Mouse (Mus musculus) hindbrain, postnatal 0 days (tissue): Measurements from ENCODE around the gene Camkk1. TPM values are rescaled to one million over a fixed set of nuclear protein-coding genes. Genes with fewer than 3 reads are reported as not detected.

Source experiments
- ATAC-seq: fragments of 200-750 bp; cut with Nextera tagmentation; 2 replicates; pipeline ENCODE4 v1.8.0; 2017; ENCODE audit warnings: mild to moderate bottlenecking, moderate TSS enrichment, moderate library complexity
- DNase-seq: peaks from one replicate; pipeline ENCODE4 v3.0.0-alpha.2; 2015; ENCODE audit warnings: low spot score
- H3K27ac ChIP-seq: fragments of 300-500 bp; sonication (generic); 2 replicates; pipeline ENCODE4 v1.5.1; 2014; ENCODE audit warnings: mild to moderate bottlenecking
- H3K27me3 ChIP-seq: fragments of 300-500 bp; sonication (generic); 2 replicates; pipeline ENCODE4 v1.6.1; 2014; ENCODE audit warnings: low read length, mixed read lengths; ENCODE audit not compliant: insufficient read depth
- H3K36me3 ChIP-seq: fragments of 300-500 bp; sonication (generic); 2 replicates; pipeline ENCODE4 v1.6.1; 2014; ENCODE audit warnings: low read length, mixed read lengths; ENCODE audit not compliant: insufficient read depth
- H3K4me1 ChIP-seq: fragments of 300-500 bp; sonication (generic); 2 replicates; pipeline ENCODE4 v1.6.1; 2014; ENCODE audit warnings: antibody characterized with exemption, low read length, mixed read lengths; ENCODE audit not compliant: insufficient read depth
- H3K4me2 ChIP-seq: fragments of 300-500 bp; sonication (generic); 2 replicates; pipeline ENCODE4 v1.6.1; 2014; ENCODE audit warnings: low read depth, mild to moderate bottlenecking, low read length, moderate library complexity, mixed read lengths
- H3K4me3 ChIP-seq: fragments of 300-500 bp; sonication (generic); 2 replicates; pipeline ENCODE4 v1.5.1; 2014; ENCODE audit warnings: low read length
- H3K9ac ChIP-seq: fragments of 300-500 bp; sonication (generic); replicated peaks from 2 replicates; pipeline ENCODE4 v1.6.1; 2014; ENCODE audit warnings: mild to moderate bottlenecking, low read length, moderate library complexity, mixed read lengths
- H3K9me3 ChIP-seq: fragments of 300-500 bp; sonication (generic); 2 replicates; pipeline ENCODE4 v1.6.1; 2016; ENCODE audit warnings: low read length, mixed read lengths
- CTCF ChIP-seq: IDR thresholded peaks from 2 replicates; pipeline ENCODE4 v1.5.1; 2016; ENCODE audit warnings: antibody characterized with exemption, control low read depth, low read depth
- whole genome bisulfite sequencing: fragments of 180-500 bp; shearing (Covaris S2); extraction: QIAGEN DNeasy Blood & Tissue Kit; methylation state at CpG from one replicate; pipeline ENCODE4 v1.1.7; 2014; 5-methylcytosine and 5-hydroxymethylcytosine counted together
- polyA plus RNA-seq: library from polyadenylated mRNA; unstranded; fragments of >200 nt; fragmentation: Nextera tagmentation; extraction: Ambion mirVana; gene quantifications from 2 replicates; pipeline ENCODE4 v1.2.1, GENCODE M21; 2015
- total RNA-seq: library from RNA; depleted of rRNA; stranded (reverse); fragments of >200 nt; gene quantifications from 2 replicates; pipeline ENCODE4 v1.2.3, GENCODE M21; 2014

The Camkk1 gene
- total and polyA plus RNA-seq, 2 experiments from 2014 or later = 26.7 to 27.4 TPM

DNA sequence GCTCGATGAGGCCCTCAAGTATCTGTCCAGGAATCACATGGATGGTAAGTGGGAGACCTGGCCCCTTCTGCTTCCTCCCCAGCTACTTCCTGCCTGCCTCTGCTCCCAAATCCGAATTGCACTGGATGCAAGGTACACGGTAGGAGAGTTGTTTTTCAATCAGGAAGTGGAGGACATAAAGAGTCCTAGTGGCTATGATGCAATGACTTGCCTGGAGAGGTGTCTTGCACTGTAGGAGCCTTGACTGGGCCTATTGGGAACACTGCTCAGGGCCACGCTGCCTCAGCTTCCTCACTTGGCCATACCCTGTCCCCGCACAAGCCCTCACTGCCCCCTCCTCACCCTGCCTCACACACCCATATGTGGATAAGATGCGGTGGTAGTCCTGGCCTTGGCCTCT lies 29.8 kb upstream of the Camkk1 start:
- Histone ChIP-seq H3K36me3 (no peaks in the 10 kb centered on the region), H3K27me3 (no peaks in the 10 kb centered on the region), H3K4me2 (no peak overlapping the region), H3K27ac (no peak overlapping the region), H3K9me3 (no peaks in the 10 kb centered on the region), H3K4me1 (no peaks in the 10 kb centered on the region), H3K9ac (no peak overlapping the region), H3K4me3 (no peak overlapping the region)
- WGBS = 78% methylated on average over 6 of the region's 6 CpGs
- ATAC-seq = no peak
- DNase-seq = no peak
- TF ChIP-seq CTCF = no peak

GRCm38 (mm10) chr11:72990688-72991087 lies 28.1 kb upstream of the Camkk1 start:
- H3K9ac ChIP-seq = no peak overlapping the region
- H3K4me2 ChIP-seq = no peak overlapping the region
- no peaks in the 10 kb centered on the region for H3K36me3 ChIP-seq
- ATAC-seq (no peak), DNase-seq (no peak)
- H3K4me1 ChIP-seq = no peaks in the 10 kb centered on the region
- H3K4me3 ChIP-seq = no peak overlapping the region
- no peak overlapping the region for H3K27ac ChIP-seq
- no peaks in the 10 kb centered on the region for H3K27me3 ChIP-seq
- H3K9me3 ChIP-seq = no peaks in the 10 kb centered on the region
- TF ChIP-seq CTCF = no peak
- 80% methylated on average over 9 of the region's 9 CpGs for WGBS

GRCm38 (mm10) chr11:72991961-72992360 lies 26.8 kb upstream of the Camkk1 start:
- ATAC-seq (no peak), DNase-seq (no peak)
- Histone ChIP-seq H3K4me3 (no peak overlapping the region), H3K4me2 (no peak overlapping the region), H3K27ac (no peak overlapping the region), H3K27me3 (no peaks in the 10 kb centered on the region), H3K4me1 (no peaks in the 10 kb centered on the region), H3K9me3 (no peaks in the 10 kb centered on the region), H3K36me3 (no peaks in the 10 kb centered on the region), H3K9ac (no peak overlapping the region)
- no peak for TF ChIP-seq CTCF
- 56% methylated on average over 9 of the region's 9 CpGs for WGBS

DNA sequence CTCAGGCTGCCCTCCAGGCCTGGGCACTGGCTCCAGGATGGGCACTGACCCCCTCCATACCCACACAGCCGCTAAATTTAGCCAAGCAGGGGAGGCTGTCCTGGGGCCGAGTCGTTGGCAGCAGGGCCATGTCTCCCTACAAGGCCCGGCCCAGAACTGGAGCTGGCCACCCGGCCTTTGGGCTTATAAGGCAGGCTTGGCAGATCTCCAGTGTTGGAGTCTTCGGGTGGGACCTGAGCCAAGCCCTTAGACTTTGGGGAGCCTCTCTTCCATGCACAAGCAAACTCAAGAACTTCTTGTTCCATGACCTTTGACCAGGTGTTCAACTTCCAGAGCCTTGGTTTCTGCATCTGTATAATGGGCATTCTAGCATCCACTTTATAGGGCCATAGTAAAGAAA lies 22.5 kb upstream of the Camkk1 start:
- H3K9me3 ChIP-seq = no peaks in the 10 kb centered on the region
- no peaks in the 10 kb centered on the region for H3K27me3 ChIP-seq
- no peak overlapping the region for H3K4me3 ChIP-seq
- ATAC-seq (no peak), DNase-seq (no peak)
- no peak overlapping the region for H3K27ac ChIP-seq
- no peak for TF ChIP-seq CTCF
- no peak overlapping the region for H3K4me2 ChIP-seq
- WGBS = 81% methylated on average over 6 of the region's 6 CpGs
- no peaks in the 10 kb centered on the region for H3K36me3 ChIP-seq
- H3K4me1 ChIP-seq = no peaks in the 10 kb centered on the region
- H3K9ac ChIP-seq = no peak overlapping the region

DNA sequence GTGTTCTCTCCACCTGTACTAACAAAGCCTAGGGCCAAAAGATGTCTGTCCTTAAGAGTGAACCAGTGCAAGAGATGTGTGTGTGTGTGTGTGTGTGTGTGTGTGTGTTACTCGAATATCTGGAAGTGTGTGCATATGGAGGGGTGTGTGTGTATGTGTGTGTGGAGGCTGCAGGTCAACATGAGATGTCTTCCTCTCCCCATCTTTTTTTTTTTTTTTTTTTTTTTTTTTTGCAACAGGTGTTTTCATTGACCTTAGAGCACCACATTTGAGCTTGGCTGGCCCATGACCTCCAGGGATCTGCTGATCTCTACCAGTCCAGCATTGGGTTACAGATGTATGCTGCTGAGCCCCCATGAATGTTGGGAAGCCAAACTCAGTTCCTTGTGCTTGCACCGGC lies 22.0 kb upstream of the Camkk1 start:
- ATAC-seq (no peak), DNase-seq (no peak)
- no peak overlapping the region for H3K27ac ChIP-seq
- WGBS = 96% methylated on average over 2 of the region's 2 CpGs
- no peaks in the 10 kb centered on the region for H3K9me3 ChIP-seq
- no peaks in the 10 kb centered on the region for H3K36me3 ChIP-seq
- no peak overlapping the region for H3K4me2 ChIP-seq
- no peak overlapping the region for H3K9ac ChIP-seq
- H3K4me1 ChIP-seq = no peaks in the 10 kb centered on the region
- no peaks in the 10 kb centered on the region for H3K27me3 ChIP-seq
- no peak for TF ChIP-seq CTCF
- no peak overlapping the region for H3K4me3 ChIP-seq

DNA sequence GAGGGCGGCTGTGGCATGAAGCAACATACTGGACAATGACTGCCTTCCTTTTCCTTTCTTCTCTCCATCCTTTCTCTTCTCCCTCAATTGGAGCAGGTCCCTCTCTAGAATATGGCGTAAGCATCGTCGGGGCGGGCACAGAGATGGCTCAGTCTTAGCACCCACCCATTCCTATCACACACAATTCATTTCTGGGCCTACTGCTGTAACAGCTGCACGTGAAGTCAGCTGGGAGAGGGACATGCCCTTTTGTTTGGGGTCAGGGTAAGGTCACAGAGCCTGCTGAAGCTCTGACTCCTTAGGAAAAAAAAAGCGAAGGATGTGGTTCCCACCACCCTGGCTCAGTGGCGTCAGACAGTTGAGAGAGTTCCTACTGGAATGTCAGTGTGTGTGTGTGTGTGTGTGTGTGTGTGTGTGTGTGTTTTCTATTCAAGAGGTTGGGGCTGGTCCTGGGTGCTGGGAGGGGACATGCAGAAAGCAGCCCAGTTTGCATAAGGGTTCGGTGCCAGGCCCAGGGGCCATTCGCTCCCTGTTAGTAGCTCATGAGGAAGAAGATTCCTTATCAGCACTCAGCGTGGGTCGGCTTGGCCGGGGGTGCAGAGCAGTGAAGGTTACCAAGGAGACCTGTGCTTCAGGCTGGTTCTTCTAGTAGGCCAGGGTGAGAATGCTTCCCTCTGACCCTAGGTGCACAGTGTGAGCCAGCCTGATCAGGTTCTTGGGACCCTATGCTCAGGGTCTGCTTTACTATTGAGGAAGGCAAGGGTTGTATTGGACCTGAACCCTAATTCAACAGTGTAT lies 21.1 kb upstream of the Camkk1 start:
- Histone ChIP-seq H3K4me2 (no peak overlapping the region), H3K27me3 (no peaks in the 10 kb centered on the region), H3K9ac (no peak overlapping the region), H3K4me3 (no peak overlapping the region), H3K9me3 (no peaks in the 10 kb centered on the region), H3K36me3 (no peaks in the 10 kb centered on the region), H3K4me1 (no peaks in the 10 kb centered on the region), H3K27ac (no peak overlapping the region)
- WGBS = 76% methylated on average over 13 of the region's 13 CpGs
- ATAC-seq = no peak
- no peak for TF ChIP-seq CTCF
- DNase-seq = no peak

DNA sequence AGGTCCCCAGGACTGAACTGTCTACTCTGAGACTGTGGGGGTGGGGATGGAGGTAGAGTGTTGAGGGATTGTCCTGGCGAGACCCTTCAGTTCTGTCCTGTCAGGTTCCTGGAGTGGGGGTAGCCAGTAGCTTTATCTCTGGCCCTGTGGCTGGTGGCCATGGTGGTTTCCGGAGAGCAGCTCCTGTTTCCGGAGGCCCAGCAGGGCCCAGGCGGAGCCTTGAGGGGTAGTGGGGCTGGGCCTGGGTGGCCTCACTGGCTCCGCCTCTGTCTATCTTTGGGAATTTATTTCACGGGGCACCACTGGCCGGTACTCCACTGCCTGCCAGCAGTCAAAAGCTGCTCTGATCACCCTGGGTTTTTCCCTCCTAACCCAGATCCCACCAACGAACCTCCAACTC lies 20.0 kb upstream of the Camkk1 start, which contains the start of gene P2rx1:
P2rx1 (plus strand) TSS at position 333 of the 400 bp plus-strand sequence.
- ATAC-seq = no peak
- no peak within 1 kb of the TSS for H3K27ac ChIP-seq
- no peak within 1 kb of the TSS for H3K4me3 ChIP-seq
- no peaks in the 10 kb centered on the region for H3K9me3 ChIP-seq
- TF ChIP-seq CTCF = no peak
- H3K9ac ChIP-seq = no peak within 1 kb of the TSS
- no peaks in the 10 kb centered on the region for H3K4me1 ChIP-seq
- no peak for DNase-seq
- H3K4me2 ChIP-seq = no peak within 1 kb of the TSS
- H3K36me3 ChIP-seq = no peaks in the 10 kb centered on the region
- no peaks in the 10 kb centered on the region for H3K27me3 ChIP-seq
- 59% methylated on average over 8 of the region's 8 CpGs for WGBS
